Mouse (Mus musculus): ENCODE data around the gene Sgsh. TPM values are rescaled to one million over a fixed set of nuclear protein-coding genes. Genes with fewer than 3 reads are reported as not detected.

Gene Sgsh
- total RNA-seq, 2 experiments from 2014 or later = 4.7 to 6.0 TPM

DNA sequence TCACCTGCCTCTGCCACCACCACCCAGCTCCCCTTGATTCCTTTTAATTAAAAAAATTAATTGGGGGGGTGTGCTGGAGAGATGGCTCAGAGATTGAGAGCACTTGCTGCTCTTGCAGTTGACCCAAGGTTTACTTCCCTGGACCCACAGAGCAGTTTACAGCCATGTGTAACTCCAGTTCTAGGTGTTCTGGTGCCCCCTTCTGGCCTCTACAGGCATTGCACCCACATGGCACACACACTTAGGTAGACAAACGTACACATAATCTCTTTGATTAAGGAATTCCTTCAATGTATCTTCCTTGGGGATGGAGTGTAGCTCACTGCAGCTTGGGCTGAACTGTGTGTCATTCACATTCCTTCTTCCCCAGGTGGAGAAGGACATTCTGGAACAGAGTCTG is 30.3 kb downstream of the Sgsh start:
- DNase-seq (ENCODE audit: extremely low spot score in 1 of 2, low spot score in 2 of 2) = no peak
- intact Hi-C loops (cut with DNase I) = no loop called here

DNA sequence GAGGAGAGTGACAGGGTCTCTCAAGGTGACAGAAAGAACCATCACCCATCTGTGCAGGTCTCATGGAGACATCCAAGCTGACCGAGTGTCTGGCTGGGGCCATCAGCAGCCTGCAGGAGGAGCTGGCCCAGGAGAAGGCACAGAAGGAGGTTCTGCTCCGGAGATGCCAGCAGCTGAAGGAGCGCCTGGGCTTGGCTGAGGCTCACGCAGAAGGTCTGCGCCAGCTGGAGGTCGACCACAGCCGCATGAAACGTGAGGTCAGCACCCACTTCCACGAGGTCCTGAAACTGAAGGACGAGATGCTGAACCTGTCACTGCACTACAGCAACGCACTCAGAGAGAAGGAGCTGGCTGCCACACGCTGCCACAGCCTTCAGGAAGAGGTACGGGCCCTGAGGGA is 32.8 kb downstream of the Sgsh start:
- intact Hi-C loops (cut with DNase I) = no loop called here
- no peak for DNase-seq (ENCODE audit: extremely low spot score in 1 of 2, low spot score in 2 of 2)

DNA sequence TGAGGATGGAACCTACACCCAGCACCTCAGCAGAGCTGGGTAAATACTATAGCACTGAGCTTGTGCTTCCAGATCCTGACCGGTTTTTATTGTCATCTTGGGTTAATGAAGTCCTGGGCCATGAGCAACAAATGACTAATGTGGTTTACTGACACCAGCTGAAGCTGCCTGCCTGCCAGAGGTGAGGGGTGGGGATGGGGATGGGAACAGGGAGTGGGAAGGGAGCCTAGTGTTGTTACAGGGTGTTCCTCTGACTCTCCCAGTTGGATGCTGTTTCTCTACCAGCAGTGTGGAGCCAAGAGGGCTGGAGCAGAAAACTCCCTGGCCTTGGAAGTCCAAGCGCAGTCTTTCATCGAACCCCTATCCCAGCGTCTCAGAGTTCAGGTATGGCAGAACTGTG is 38.6 kb downstream of the Sgsh start:
- intact Hi-C loops (cut with DNase I) = no loop called here
- DNase-seq (ENCODE audit: extremely low spot score in 1 of 2, low spot score in 2 of 2) = no peak

DNA sequence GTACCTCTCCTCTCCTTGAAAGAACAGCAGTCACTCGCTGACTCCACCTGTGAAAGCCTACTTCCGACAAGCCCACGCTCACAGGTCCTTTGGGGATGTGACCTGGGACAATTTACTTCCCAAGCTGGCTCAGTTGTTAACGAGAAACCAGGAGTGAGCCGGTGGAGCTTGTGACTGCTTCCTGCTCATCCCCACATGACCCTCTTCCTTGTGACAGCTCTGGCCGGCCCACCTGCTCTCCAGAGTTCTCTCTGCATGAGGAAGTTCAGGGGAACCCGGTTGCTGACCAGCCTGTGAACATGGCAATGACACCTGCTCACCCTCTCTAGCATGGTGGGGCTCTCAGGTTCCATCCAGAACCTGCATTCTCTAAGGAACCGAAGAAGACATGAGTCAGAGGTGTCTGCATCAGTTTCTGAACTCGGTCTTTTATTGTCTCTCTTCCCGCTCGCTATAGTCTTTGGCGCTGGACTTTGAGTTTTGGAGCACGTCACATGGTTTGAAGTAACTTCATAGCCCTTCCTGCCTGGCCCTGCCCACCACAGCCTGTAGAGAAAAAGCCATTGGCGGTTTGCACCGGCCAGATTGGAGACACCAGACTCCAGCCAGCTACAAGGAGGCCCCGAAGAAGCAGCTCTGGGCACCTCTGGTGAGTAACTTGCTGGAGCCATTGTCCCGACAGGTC is 40.9 kb downstream of the Sgsh start:
- intact Hi-C loops (cut with DNase I) = loop anchor here (5.0 kb wide), 1 partner anchor 573 kb away; no protein-coding TSS in a partner anchor
- DNase-seq (ENCODE audit: extremely low spot score in 1 of 2, low spot score in 2 of 2) = no peak

- intact Hi-C loops (cut with DNase I) = loop anchor here (5.0 kb wide), 1 partner anchor 577 kb away; no protein-coding TSS in a partner anchor
- DNase-seq (ENCODE audit: extremely low spot score in 1 of 2, low spot score in 2 of 2) = no peak
These were observed 44.7 kb downstream of the Sgsh start for GRCm38 (mm10) chr11:119310621-119311020.

GRCm38 (mm10) chr11:119307916-119308315 is 47.4 kb downstream of the Sgsh start:
- intact Hi-C loops (cut with DNase I) = no loop called here
- DNase-seq (ENCODE audit: extremely low spot score in 1 of 2, low spot score in 2 of 2) = no peak

DNA sequence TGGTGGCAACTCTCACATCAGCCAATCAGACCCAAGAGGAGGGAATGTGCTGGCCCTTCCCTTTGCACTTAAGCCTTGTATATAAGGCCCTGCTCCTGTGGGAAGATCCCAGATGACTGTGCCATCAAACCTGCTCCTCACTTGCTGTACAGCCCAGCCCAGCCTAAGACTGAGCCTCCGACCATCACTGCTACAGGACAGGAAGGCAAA is 47.8 kb downstream of the Sgsh start, which contains the start of gene Card14:
Card14 (plus strand) TSS at position 111 of the 210 bp plus-strand sequence.
- DNase-seq (ENCODE audit: extremely low spot score in 1 of 2, low spot score in 2 of 2) = no peak
- intact Hi-C loops (cut with DNase I) = no loop called here

DNA sequence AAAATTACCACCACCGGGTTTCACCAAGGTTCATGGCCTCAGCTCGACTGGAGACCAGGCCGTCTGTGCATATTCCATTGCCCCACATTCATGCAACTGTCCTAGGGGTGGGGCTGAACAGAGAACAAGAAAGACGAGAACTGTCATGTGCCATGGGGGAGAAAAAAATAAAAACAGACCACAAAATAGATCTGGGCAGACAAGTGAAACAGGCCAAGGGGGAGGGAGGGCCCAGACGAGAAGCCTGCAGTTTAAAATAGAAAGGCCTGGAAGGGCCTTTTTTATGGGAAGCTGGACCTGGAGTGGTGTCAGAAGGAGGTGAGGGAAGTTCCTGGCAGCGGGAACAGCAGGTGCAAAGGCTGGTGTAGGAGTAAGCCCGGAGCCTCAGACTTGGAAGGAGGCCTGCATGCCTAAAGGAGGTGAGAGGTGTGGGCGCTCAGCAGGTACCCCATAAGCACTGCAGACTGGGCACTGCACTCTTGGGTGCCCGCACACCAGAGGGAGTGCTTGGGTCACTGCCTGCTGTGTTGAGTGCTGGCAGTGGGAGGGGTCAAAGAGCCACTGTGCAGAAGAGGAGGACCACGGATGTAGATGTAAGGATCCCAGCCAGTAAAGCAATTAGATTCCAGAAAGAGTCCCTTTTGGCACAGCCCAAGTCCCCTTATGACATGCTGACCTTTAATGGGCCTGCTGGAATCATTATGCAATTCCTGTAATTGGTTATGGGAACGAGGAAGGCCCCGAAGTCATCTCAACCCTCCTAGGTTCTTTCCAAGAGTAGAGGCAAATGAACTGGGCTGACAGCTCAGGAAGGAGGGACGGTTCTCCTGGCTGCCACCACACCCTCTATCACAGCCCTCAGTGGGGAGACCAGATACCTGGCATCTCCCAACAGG is 48.3 kb downstream of the Sgsh start:
- intact Hi-C loops (cut with DNase I) = no loop called here
- no peak for DNase-seq (ENCODE audit: extremely low spot score in 1 of 2, low spot score in 2 of 2)

DNA sequence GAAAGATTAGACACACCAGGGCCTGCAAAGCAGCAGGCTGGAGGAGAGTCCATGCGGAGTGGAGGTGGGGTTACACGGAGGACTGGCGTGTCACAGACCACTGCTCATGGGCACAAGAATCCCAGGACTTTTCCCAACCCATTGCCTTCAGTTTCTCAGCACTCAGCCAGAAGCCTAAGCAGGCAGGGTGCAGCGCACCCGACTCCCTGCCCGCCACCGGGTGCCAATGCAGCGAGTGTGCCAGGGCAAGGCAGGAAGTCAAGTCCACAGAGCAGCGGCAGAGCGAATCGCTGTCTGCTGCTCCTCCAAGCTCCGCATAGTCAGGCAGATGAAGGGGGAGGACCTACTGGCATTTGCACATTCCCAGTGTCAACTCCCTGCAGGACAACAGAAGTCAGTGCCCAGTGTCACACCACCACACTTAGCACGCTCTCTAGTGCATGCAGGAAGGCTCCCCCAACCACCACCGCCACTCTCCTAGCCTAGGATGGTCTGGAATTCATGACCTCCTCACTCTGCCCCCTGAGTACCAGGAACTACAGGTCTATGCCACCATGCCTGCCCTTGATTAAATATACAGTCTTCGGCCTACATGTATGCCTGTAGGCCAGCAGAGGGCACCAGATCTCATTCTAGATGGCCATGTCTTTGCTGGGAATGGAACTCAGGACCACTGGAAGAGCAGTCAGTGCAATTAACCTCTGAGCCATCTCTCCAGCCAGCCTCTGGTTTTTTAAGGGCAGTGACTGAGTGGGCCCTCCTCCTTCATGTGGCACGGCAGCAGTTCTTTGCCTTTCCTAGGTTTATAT is 50.2 kb downstream of the Sgsh start:
- intact Hi-C loops (cut with DNase I) = no loop called here

DNA sequence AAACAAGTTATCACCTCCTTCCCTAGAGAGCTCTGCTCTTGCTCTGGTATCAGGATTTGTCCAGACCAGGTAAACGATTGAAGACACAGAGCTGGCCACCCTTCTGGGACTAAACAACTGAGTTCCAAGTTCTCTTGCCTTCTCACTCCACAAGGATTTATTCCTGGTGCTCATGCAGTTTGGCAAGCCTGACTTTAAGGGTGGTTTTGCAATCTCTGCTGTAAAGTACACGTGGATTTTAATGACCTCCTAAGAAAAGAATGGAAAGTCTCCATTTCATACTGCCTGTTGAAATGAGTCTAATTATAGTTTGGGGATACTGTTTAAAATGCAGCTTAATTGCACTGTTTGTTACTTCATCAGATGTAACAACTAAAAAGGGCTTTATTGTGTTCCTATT is 54.4 kb downstream of the Sgsh start:
- intact Hi-C loops (cut with DNase I) = no loop called here
- DNase-seq (ENCODE audit: extremely low spot score in 1 of 2, low spot score in 2 of 2) = no peak

More for the DNA sequence above, 50.2 kb downstream of the Sgsh start:
- no peak for DNase-seq (ENCODE audit: extremely low spot score in 1 of 2, low spot score in 2 of 2)

DNA sequence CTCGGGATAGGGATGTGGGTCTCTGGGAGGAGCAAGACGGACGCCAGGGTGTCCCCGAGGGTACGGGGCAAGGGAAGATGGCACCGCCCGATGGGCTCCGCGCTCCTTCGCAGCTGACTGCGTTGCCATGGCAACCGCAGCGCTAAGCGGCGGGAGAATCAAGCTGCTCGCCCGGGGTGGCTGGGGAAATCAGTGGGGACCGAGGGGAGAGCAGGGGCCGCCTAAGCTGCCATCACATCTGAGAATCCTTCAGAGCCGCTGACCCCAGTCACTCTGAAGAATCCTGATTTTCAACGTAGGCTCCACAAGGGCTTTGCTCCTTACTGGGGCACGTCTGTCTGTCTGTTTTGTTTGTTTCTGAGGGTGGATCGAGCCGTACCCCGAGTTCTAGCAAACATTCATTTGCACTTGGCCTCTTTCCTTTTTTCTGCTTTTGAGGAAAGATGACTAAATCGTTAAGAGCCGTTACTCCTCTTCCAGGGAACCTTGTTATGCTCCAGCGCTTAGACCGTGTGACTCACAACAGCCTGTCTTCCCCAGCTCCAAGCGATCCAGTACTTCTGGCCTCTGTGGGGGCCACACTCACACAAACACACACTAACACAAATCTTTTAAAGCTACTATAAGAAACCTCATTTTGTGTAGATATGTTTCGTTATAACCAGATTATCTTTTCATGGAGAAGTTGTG is 54.9 kb downstream of the Sgsh start:
- intact Hi-C loops (cut with DNase I) = no loop called here
- DNase-seq (ENCODE audit: extremely low spot score in 1 of 2, low spot score in 2 of 2) = no peak

DNA sequence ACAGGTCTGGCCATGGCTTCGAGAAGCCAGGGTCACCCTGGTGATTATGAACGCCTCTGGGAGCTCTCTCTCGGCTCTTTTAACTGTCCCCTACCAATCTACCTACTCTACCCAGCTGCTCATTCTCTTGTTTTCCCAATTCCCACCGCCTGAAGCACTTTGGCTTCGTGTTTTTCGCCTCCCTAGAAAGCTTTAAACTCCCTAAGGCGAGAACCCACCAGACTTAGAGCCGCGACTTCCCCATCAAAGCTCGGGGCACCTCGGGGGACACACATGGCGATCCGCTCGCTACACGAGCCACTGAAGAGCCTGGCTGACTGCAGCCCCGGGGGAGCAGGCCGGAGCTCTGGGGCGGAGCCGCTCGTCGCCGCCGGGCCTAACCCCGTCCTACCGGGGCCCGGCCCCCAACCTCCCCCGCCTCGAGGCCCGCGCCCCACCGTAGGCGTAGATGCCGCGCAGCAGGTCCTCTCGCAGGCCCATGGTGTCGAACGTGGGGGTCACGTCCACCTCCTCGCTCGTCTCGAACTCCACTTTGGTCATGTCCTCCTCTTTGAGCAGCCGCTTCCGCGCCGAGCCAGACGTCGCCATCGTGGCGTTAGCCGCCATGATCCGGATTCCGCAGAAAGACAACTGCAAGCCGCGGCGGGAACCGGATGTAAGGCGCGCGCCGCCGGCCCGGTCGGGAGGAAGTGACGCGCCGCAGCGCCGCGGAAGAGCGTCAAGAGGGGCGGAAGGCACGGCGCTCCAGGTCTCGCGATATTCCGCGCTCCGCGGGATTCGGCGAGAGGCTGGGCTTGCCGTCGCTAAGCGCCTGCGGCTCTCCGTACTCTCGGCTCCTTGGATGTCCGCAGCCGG is 55.7 kb downstream of the Sgsh start, which contains the start of gene Eif4a3:
Eif4a3 (minus strand) TSS at position 699 of the 855 bp plus-strand sequence.
- intact Hi-C loops (cut with DNase I) = no loop called here
- DNase-seq (ENCODE audit: extremely low spot score in 1 of 2, low spot score in 2 of 2) = peak; percentile 90 to 97

- DNase-seq (ENCODE audit: extremely low spot score in 1 of 2, low spot score in 2 of 2) = no peak
- intact Hi-C loops (cut with DNase I) = no loop called here
These were observed 56.4 kb downstream of the Sgsh start for GRCm38 (mm10) chr11:119298917-119299316.

- intact Hi-C loops (cut with DNase I) = no loop called here
- DNase-seq (ENCODE audit: extremely low spot score in 1 of 2, low spot score in 2 of 2) = no peak
These were observed 57.3 kb downstream of the Sgsh start for GRCm38 (mm10) chr11:119297996-119298395.

Measured in left cerebral cortex, postnatal 10 days (tissue).